28 mouse cellular contexts compared by ENCODE assay signal in genomic region chr13:37919711-37920277, GRCm38 (mm10).
DNase-seq lines count a peak whose midpoint lies in the region; ATAC-seq and TF ChIP-seq lines count a peak whose summit lies in the region.
"Had no signal": no experiment of that assay in that cellular context is flagged by ENCODE, and none has a peak within 500 bp of the region (broad histone marks: within the 10 kb centered on the region; RNA-seq: fewer than 3 reads in every experiment).

No protein-coding gene starts in this region.

- H3K4me2 ChIP-seq in lung, embryonic 16.5 days (ENCODE audit: low read depth, low read length): no peak overlapping the region
- H3K4me2 ChIP-seq in kidney, embryonic 16.5 days (replicated peaks; ENCODE audit: low read depth, low read length): no peak overlapping the region
- no peak overlapping the region for H3K4me2 ChIP-seq in forebrain, postnatal 0 days (ENCODE audit: low read depth)
- H3K4me2 ChIP-seq: forebrain, embryonic 13.5 days; heart, embryonic 11.5 days; hindbrain, embryonic 13.5 days; limb, embryonic 15.5 days; liver, embryonic 15.5 days; lung, embryonic 14.5 days; midbrain, embryonic 15.5 days; stomach, embryonic 15.5 days had no signal

- H3K27ac ChIP-seq in gastrocnemius, adult 2 months: peak overlapping the region; percentile 79; the same call in 1 of the 2 replicates
- peak overlapping the region; percentile 71 for H3K27ac ChIP-seq in lung, embryonic 16.5 days (ENCODE audit: low read length)
- peak overlapping the region; percentile 88 for H3K27ac ChIP-seq in kidney, embryonic 16.5 days (ENCODE audit: low read length)
- H3K27ac ChIP-seq in forebrain, postnatal 0 days (ENCODE audit: low read depth, low read length): no peak overlapping the region
- H3K27ac ChIP-seq: forebrain, embryonic 13.5 days; hindbrain, embryonic 13.5 days; layer of hippocampus, adult 2 months; limb, embryonic 10.5 days; liver, embryonic 15.5 days; midbrain, embryonic 15.5 days; stomach, embryonic 15.5 days had no signal

- no peak for ATAC-seq in lung, embryonic 16.5 days (ENCODE audit: low read depth)
- ATAC-seq in kidney, embryonic 16.5 days (ENCODE audit: low FRiP score, low TSS enrichment): peak; percentile 86
- no peak for ATAC-seq in forebrain, postnatal 0 days
- ATAC-seq: forebrain, embryonic 13.5 days; intestine, embryonic 16.5 days; midbrain, embryonic 15.5 days had no signal

- peaks cover 27% of the 10 kb centered on the region for H3K36me3 ChIP-seq in lung, embryonic 16.5 days (ENCODE audit: control insufficient read depth, insufficient read depth, low read length)
- peaks cover 36% of the 10 kb centered on the region for H3K36me3 ChIP-seq in kidney, embryonic 16.5 days (ENCODE audit: insufficient read depth, low read length)
- no peaks in the 10 kb centered on the region for H3K36me3 ChIP-seq in forebrain, postnatal 0 days (ENCODE audit: insufficient read depth)
- H3K36me3 ChIP-seq: hindbrain, embryonic 13.5 days; midbrain, embryonic 15.5 days had no signal

- DNase-seq in gastrocnemius, adult 2 months: no peak
- DNase-seq in gastrocnemius, postnatal 25 days: no peak
- DNase-seq in lung, postnatal 14 days: no peak
- peak; percentile 61 to 83 for DNase-seq in kidney, postnatal 36 days
- no peak for DNase-seq in thymus, postnatal 36 days
- DNase-seq in forebrain, postnatal 0 days: no peak
- DNase-seq: adrenal gland, postnatal 10 days; cerebellum, adult 9-10 months; cerebellum, postnatal 36 days; gastrocnemius, postnatal 36 days; heart, adult 18-20 months; heart, postnatal 4 days; lung, embryonic 14.5 days; right cerebral cortex, postnatal 25 days had no signal

- no peak overlapping the region for H3K9ac ChIP-seq in lung, embryonic 16.5 days (ENCODE audit: low read length)
- no peak overlapping the region for H3K9ac ChIP-seq in kidney, embryonic 16.5 days (replicated peaks; ENCODE audit: low read length)
- no peak overlapping the region for H3K9ac ChIP-seq in forebrain, postnatal 0 days
- H3K9ac ChIP-seq: forebrain, embryonic 13.5 days; hindbrain, embryonic 13.5 days; limb, embryonic 15.5 days; liver, embryonic 15.5 days; lung, embryonic 14.5 days; midbrain, embryonic 15.5 days; stomach, embryonic 15.5 days had no signal

- no peak for TF ChIP-seq CTCF in gastrocnemius, adult 2 months (IDR thresholded peaks at IDR 0.05)
- no peak for TF ChIP-seq CTCF in forebrain, postnatal 0 days (IDR thresholded peaks at IDR 0.05; ENCODE audit: low read depth)

- peaks cover 16% of the 10 kb centered on the region for H3K4me1 ChIP-seq in lung, embryonic 16.5 days (replicated peaks; ENCODE audit: control insufficient read depth, insufficient read depth, low read length)
- H3K4me1 ChIP-seq in kidney, embryonic 16.5 days (ENCODE audit: insufficient read depth, low read length): peaks cover 2% of the 10 kb centered on the region; the same call in 1 of the 2 replicates
- no peaks in the 10 kb centered on the region for H3K4me1 ChIP-seq in forebrain, postnatal 0 days (ENCODE audit: insufficient read depth)
- H3K4me1 ChIP-seq: hindbrain, embryonic 13.5 days; limb, embryonic 10.5 days; midbrain, embryonic 15.5 days; stomach, embryonic 15.5 days had no signal

- no peak overlapping the region for H3K4me3 ChIP-seq in gastrocnemius, adult 2 months
- H3K4me3 ChIP-seq in lung, embryonic 16.5 days (ENCODE audit: low read length): no peak overlapping the region
- no peak overlapping the region for H3K4me3 ChIP-seq in kidney, embryonic 16.5 days (ENCODE audit: low read length)
- no peak overlapping the region for H3K4me3 ChIP-seq in forebrain, postnatal 0 days (ENCODE audit: low read depth, low read length)
- H3K4me3 ChIP-seq: forebrain, embryonic 13.5 days; hindbrain, embryonic 13.5 days; layer of hippocampus, adult 2 months; limb, embryonic 10.5 days; limb, embryonic 15.5 days; liver, embryonic 15.5 days; midbrain, embryonic 10.5 days; midbrain, embryonic 15.5 days; stomach, embryonic 15.5 days had no signal

- no peaks in the 10 kb centered on the region for H3K9me3 ChIP-seq in lung, embryonic 16.5 days (ENCODE audit: control insufficient read depth, low read length)
- no peaks in the 10 kb centered on the region for H3K9me3 ChIP-seq in kidney, embryonic 16.5 days (ENCODE audit: low read length)
- H3K9me3 ChIP-seq in forebrain, postnatal 0 days (ENCODE audit: low read length): no peaks in the 10 kb centered on the region
- H3K9me3 ChIP-seq: forebrain, embryonic 13.5 days; G1E; hindbrain, embryonic 13.5 days; limb, embryonic 10.5 days; limb, embryonic 15.5 days; liver, embryonic 15.5 days; midbrain, embryonic 10.5 days; midbrain, embryonic 15.5 days; stomach, embryonic 15.5 days had no signal

- 78% methylated on average over 3 of the region's 3 CpGs for WGBS in lung, embryonic 16.5 days
- 77% methylated on average over 3 of the region's 3 CpGs for WGBS in kidney, embryonic 16.5 days
- 84% methylated on average over 3 of the region's 3 CpGs for WGBS in forebrain, postnatal 0 days

- intact Hi-C loops in gastrocnemius, adult 2 months (cut with DNase I): loop anchor here (5.0 kb wide), 2 partner anchors 62 to 242 kb away; no protein-coding TSS in a partner anchor

- no peaks in the 10 kb centered on the region for H3K27me3 ChIP-seq in lung, embryonic 16.5 days (ENCODE audit: control insufficient read depth, insufficient read depth, low read depth, low read length)
- H3K27me3 ChIP-seq in kidney, embryonic 16.5 days (ENCODE audit: insufficient read depth, low read length): no peaks in the 10 kb centered on the region
- no peaks in the 10 kb centered on the region for H3K27me3 ChIP-seq in forebrain, postnatal 0 days (ENCODE audit: insufficient read depth, low read length)
- H3K27me3 ChIP-seq: forebrain, embryonic 13.5 days; hindbrain, embryonic 13.5 days; limb, embryonic 15.5 days; liver, embryonic 15.5 days; midbrain, embryonic 15.5 days; stomach, embryonic 15.5 days had no signal

Comparison
In these comparisons a context has a peak if more than half of its experiments do, and no peak if none do; other contexts are left out.
1. DNase-seq: peak in kidney, postnatal 36 days (2 of 2); none in gastrocnemius, adult 2 months (single experiment), gastrocnemius, postnatal 25 days (single experiment), lung, postnatal 14 days (single experiment), thymus, postnatal 36 days (0 of 2) and forebrain, postnatal 0 days (single experiment).